Mouse (Mus musculus) spleen, adult 18-20 months (tissue): Measurements from ENCODE around the gene H2al1i.
"Not testable (repeated sequence)": the region's sequence is repeated elsewhere in the genome, so short reads cannot be mapped to it uniquely, and the experiment has no call there.

Experiments used
- DNase-seq, 2 experiments: peaks; one replicate each; pipeline ENCODE4 v3.0.0; 2022; ENCODE audit warnings: mixed read lengths in 2 of 2

Gene H2al1i

DNA sequence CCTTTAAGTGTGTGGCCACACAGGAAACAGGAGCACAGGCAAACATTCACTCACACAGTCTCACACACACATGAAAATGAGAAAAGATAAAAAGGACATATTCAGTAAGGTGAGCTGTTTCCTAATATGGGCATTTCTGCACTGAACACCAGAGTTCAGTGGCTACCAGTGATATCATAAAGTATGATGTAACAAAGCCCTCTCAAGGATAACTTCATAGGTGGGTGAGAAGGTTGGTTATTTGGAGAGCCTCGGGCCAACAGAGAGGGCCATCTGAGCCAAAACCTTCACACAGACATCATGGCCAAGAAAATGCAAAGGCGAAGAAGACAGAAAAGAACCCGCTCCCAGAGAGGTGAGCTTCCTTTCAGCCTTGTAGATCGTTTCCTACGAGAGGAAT is at the start of gene H2al1i:
TSS of gene H2al1i (plus strand) at position 301 of the 400 bp plus-strand sequence.
- not testable (repeated sequence) for DNase-seq

DNA sequence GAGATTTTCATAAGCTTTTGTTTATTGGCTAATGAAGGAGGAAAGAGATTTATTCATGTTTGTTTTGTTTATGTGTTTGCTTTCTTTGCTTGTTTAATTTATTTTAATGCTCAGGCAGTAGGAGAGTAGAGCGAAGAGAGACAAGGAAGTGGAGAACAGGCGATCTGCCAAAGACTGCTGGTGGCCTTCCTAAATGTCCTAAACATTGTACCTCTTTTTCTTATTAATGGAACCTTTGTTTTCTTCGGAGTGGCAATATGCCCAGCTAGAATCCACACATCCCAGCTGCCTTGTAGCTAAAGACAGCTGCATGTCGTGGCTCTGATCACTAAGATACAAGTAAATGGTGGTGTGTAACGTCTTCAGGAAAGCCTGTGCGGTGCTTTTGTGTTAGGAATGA is 47.4 kb upstream of the H2al1i start:
- no peak for DNase-seq

DNA sequence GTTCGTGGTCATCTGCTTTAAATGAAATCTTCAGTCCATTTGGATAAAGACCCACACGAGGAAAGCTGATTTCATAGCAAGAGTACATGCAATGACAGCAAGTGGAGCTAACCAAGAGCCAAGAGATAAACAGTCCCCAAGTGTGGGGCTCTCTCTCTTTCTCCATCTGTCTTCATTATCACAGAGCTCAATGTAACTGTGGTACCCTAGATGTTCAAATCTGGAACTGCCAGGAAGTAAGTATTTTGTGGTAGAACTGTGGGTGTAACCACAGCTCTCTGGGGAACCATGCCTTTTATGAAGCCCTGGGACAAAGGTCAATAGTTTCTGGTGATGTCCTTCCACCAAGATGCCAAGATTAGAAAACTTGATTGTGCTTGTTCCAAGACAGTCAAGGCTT is 43.7 kb upstream of the H2al1i start:
- DNase-seq = no peak

DNA sequence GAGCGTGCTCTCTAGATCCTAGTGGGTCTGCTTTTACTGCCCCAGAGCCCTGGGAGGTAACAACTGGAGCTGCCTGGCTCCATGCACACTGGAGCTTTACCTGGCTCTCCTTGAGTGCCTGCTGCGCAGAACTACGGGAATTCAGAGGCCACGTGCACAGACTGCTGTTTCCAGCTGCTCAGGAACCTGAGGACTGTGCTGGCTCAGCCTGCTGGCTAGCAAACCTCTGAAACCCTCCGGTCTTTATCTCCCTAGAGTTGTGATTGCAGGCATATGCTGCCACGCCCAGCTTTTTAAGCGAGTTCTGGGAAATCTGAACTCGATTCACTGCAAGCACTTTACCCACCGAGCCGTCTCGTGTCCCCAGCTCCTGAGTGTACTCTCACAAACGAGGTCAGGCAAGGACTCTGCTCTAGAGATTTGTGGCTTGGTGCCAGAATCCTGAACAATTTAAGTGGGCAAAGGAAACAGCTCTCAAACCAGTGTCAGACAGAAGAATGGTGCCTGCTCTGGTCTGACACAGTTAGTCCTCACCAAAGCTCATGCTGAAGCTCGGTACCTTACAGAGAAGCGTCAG is 36.1 kb upstream of the H2al1i start:
- no peak for DNase-seq

DNA sequence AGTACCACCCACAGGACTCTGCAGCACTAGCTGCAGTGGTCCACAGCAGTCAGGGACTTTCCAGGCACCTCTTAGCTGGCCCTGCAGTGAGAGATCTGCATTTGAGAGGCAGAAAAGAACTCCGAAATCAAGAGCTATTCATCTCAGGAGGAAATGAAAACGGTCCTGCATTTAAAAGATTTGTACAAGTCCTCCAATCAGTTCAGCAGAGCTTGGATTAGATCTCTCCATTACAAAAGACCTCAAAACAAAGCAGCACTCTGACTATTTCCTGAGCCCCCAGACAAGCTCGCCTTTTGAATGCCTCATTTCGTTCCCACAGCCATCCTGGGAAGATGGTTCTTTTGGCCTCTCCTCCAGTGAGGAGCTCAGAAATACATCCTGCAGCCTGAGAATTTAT is 35.2 kb upstream of the H2al1i start:
- no peak for DNase-seq

DNA sequence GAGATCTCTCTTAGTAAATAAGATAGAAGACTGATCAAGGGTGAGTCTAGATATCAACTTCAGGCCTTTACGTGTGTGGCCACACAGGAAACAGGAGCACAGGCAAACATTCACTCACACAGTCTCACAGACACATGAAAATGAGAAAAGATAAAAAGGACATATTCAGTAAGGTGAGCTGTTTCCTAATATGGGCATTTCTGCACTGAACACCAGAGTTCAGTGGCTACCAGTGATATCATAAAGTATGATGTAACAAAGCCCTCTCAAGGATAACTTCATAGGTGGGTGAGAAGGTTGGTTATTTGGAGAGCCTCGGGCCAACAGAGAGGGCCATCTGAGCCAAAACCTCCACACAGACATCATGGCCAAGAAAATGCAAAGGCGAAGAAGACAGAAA is 25.5 kb upstream of the H2al1i start, which contains the start of gene H2al1a:
TSS of gene H2al1a (plus strand) at position 301 of the 400 bp plus-strand sequence.
- DNase-seq = not testable (repeated sequence)

DNA sequence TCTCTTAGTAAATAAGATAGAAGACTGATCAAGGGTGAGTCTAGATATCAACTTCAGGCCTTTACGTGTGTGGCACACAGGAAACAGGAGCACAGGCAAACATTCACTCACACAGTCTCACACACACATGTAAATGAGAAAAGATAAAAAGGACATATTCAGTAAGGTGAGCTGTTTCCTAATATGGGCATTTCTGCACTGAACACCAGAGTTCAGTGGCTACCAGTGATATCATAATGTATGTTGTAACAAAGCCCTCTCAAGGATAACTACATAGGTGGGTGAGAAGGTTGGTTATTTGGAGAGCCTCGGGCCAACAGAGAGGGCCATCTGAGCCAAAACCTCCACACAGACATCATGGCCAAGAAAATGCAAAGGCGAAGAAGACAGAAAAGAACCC is 22.3 kb upstream of the H2al1i start, which contains the start of gene H2al1b:
TSS of gene H2al1b (plus strand) at position 301 of the 400 bp plus-strand sequence.
- DNase-seq = not testable (repeated sequence)

DNA sequence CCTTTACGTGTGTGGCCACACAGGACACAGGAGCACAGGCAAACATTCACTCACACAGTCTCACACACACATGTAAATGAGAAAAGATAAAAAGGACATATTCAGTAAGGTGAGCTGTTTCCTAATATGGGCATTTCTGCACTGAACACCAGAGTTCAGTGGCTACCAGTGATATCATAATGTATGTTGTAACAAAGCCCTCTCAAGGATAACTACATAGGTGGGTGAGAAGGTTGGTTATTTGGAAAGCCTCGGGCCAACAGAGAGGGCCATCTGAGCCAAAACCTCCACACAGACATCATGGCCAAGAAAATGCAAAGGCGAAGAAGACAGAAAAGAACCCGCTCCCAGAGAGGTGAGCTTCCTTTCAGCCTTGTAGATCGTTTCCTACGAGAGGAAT is 19.1 kb upstream of the H2al1i start, which contains the start of gene H2al1c:
TSS of gene H2al1c (plus strand) at position 301 of the 400 bp plus-strand sequence.
- not testable (repeated sequence) for DNase-seq

DNA sequence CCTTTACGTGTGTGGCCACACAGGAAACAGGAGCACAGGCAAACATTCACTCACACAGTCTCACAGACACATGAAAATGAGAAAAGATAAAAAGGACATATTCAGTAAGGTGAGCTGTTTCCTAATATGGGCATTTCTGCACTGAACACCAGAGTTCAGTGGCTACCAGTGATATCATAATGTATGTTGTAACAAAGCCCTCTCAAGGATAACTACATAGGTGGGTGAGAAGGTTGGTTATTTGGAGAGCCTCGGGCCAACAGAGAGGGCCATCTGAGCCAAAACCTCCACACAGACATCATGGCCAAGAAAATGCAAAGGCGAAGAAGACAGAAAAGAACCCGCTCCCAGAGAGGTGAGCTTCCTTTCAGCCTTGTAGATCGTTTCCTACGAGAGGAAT is 15.9 kb upstream of the H2al1i start, which contains the start of gene H2al1d:
TSS of gene H2al1d (plus strand) at position 301 of the 400 bp plus-strand sequence.
- DNase-seq = not testable (repeated sequence)

DNA sequence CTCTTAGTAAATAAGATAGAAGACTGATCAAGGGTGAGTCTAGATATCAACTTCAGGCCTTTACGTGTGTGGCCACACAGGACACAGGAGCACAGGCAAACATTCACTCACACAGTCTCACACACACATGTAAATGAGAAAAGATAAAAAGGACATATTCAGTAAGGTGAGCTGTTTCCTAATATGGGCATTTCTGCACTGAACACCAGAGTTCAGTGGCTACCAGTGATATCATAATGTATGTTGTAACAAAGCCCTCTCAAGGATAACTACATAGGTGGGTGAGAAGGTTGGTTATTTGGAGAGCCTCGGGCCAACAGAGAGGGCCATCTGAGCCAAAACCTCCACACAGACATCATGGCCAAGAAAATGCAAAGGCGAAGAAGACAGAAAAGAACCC is 12.8 kb upstream of the H2al1i start, which contains the start of gene H2al1e:
TSS of gene H2al1e (plus strand) at position 301 of the 400 bp plus-strand sequence.
- not testable (repeated sequence) for DNase-seq

DNA sequence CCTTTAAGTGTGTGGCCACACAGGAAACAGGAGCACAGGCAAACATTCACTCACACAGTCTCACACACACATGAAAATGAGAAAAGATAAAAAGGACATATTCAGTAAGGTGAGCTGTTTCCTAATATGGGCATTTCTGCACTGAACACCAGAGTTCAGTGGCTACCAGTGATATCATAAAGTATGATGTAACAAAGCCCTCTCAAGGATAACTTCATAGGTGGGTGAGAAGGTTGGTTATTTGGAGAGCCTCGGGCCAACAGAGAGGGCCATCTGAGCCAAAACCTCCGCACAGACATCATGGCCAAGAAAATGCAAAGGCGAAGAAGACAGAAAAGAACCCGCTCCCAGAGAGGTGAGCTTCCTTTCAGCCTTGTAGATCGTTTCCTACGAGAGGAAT is 9.6 kb upstream of the H2al1i start, which contains the start of gene H2al1f:
TSS of gene H2al1f (plus strand) at position 301 of the 400 bp plus-strand sequence.
- DNase-seq = not testable (repeated sequence)

DNA sequence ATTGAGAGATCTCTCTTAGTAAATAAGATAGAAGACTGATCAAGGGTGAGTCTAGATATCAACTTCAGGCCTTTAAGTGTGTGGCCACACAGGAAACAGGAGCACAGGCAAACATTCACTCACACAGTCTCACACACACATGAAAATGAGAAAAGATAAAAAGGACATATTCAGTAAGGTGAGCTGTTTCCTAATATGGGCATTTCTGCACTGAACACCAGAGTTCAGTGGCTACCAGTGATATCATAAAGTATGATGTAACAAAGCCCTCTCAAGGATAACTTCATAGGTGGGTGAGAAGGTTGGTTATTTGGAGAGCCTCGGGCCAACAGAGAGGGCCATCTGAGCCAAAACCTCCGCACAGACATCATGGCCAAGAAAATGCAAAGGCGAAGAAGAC is 6.5 kb upstream of the H2al1i start, which contains the start of gene H2al1g:
TSS of gene H2al1g (plus strand) at position 301 of the 400 bp plus-strand sequence.
- not testable (repeated sequence) for DNase-seq

DNA sequence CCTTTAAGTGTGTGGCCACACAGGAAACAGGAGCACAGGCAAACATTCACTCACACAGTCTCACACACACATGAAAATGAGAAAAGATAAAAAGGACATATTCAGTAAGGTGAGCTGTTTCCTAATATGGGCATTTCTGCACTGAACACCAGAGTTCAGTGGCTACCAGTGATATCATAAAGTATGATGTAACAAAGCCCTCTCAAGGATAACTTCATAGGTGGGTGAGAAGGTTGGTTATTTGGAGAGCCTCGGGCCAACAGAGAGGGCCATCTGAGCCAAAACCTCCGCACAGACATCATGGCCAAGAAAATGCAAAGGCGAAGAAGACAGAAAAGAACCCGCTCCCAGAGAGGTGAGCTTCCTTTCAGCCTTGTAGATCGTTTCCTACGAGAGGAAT is 3.3 kb upstream of the H2al1i start, which contains the start of gene H2al1h:
TSS of gene H2al1h (plus strand) at position 301 of the 400 bp plus-strand sequence.
- not testable (repeated sequence) for DNase-seq

DNA sequence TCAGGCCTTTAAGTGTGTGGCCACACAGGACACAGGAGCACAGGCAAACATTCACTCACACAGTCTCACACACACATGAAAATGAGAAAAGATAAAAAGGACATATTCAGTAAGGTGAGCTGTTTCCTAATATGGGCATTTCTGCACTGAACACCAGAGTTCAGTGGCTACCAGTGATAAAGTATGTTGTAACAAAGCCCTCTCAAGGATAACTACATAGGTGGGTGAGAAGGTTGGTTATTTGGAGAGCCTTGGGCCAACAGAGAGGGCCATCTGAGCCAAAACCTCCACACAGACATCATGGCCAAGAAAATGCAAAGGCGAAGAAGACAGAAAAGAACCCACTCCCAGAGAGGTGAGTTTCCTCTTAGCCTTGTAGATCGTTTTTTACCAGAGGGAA is 3.1 kb downstream of the H2al1i start, which contains the start of gene H2al1j:
TSS of gene H2al1j (plus strand) at position 301 of the 400 bp plus-strand sequence.
- DNase-seq = not testable (repeated sequence)

DNA sequence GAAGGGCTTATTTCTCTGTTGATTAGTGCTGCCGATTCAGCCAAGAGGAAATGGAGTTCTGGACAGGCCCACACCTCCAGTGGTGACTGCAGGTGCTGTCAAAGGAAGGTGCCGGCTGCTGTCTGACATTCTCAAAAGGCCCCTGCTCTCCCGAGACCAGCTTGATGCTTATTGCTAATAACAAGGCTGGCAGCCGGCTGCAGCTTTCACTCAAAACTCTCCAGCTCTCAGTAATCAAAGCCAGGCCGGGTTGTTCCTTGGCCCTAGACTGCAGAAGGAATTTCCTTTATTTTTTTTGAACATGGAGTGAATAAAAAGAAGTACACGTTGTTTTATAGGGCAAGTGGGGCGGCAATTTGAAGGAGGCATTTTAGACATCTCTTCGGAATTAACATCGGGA is 21.3 kb downstream of the H2al1i start:
- DNase-seq = no peak

DNA sequence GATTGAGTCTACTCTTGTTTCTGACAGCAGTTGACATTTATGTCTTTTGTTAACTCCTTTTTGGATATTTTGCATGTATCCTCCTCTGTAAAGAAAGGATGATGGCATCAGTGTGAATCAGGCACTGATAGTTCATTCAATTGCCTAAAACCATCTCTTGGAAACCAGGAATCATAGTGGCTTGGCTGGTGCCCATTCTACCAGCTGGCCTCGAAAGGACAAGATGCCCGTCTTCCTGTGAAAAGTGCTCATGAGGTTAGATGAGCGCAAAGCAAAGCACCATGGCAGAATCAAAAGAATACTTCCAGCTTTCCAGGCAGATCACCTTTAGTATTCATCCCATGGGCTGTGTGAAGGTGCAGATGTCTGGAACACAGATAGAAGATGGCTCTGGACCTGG is 22.3 kb downstream of the H2al1i start:
- DNase-seq = no peak

DNA sequence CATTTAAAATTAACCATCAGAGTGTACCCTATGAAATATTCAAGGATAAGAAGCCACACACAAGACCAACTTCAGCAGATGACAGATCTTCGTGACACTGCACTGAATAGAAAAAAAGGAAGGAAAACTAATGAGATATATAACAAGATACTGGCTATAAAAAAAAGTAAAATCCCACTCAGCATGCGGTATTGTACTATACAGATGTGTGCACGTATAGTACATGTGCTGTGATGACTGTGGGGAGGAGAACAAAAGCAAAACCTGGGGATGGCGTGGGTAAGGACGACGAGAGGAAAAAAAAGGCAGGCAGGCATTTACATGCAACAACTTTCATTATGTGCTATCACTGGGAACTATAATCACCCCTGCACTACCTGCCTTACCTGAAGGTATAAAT is 36.4 kb downstream of the H2al1i start:
- no peak for DNase-seq

DNA sequence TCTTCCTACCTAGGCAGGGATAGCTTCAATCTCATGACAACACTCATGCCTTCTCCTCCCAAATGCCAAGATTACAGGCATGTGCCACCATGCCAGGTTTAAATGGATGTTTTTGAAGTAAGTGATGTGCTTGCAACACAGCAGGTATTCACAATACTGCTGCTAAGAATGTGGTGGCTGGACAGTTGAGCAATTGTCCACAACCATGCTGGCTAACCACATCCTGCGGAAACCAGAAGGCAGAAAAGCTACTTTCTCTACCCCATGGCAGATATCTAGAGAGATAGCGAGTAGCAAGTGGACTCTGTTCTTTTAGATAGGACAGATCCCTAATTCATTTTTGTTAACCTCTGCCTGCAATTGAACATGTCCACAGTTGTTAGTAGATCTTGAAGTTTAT is 36.8 kb downstream of the H2al1i start:
- DNase-seq = no peak

DNA sequence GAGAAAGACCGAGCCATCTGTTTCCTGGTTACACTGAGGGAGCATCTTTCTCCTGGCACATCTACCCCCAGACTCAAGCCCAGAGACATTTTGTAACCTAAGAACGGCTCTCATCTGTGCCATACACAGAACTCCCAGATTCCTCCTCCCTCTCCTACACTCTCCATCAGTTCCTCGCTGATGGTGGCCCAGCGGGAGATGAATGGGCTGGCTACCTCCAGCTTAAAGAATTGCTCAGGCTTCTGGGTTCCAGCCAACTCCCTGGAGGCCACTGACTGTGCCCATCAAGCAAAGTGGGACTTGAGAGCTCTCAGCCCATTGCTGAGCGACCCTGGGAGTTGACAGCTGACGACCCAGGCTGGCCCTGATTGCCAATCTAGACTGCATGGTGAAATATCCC is 39.4 kb downstream of the H2al1i start:
- no peak for DNase-seq

DNA sequence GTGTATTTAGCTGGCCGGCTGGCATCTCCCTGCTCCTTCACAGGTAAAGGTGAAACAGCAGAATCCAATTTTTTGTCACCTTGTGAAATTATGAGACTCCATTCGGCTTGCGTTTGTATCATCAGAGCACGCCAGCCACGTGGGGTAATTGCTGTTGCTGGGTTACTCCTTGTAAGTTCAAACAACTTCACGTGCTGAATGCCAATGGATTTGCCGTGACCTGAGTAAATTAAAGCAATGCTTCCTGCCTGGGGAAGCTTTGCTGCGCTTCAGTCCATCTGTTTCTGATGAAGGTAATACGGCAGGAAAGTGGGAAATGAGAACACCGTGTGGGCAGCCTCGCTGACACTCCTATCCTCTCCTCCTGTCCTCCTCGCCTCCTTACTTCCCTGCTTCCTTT is 40.7 kb downstream of the H2al1i start:
- DNase-seq = no peak
